Mouse (Mus musculus) midbrain, postnatal 0 days (tissue): ENCODE results near the gene Nfatc3. TPM values are rescaled to one million over a fixed set of nuclear protein-coding genes. Genes with fewer than 3 reads are reported as not detected.

Experiments
- ATAC-seq: fragments of 200-750 bp; cut with Nextera tagmentation; 2 replicates; pipeline ENCODE4 v1.8.0; 2017; ENCODE audit warnings: moderate number of reproducible peaks, mild to moderate bottlenecking, moderate TSS enrichment, moderate library complexity; ENCODE audit not compliant: low FRiP score
- DNase-seq: peaks from one replicate; pipeline ENCODE4 v3.0.0-alpha.2; 2015; ENCODE audit warnings: low spot score
- H3K27ac ChIP-seq: fragments of 300-500 bp; sonication (generic); 2 replicates; pipeline ENCODE4 v1.5.1; 2014; ENCODE audit warnings: low read depth, mild to moderate bottlenecking, low read length, mixed read lengths
- H3K27me3 ChIP-seq: fragments of 300-500 bp; sonication (generic); 2 replicates; pipeline ENCODE4 v1.6.1; 2014; ENCODE audit warnings: low read length, control low read depth, mixed read lengths; ENCODE audit not compliant: insufficient read depth
- H3K36me3 ChIP-seq: fragments of 300-500 bp; sonication (generic); 2 replicates; pipeline ENCODE4 v1.6.1; 2014; ENCODE audit warnings: low read length, control low read depth, mixed read lengths; ENCODE audit not compliant: insufficient read depth
- H3K4me1 ChIP-seq: fragments of 300-500 bp; sonication (generic); 2 replicates; pipeline ENCODE4 v1.6.1; 2014; ENCODE audit warnings: mild to moderate bottlenecking, control low read depth, antibody characterized with exemption, low read length, mixed read lengths; ENCODE audit not compliant: insufficient read depth
- H3K4me2 ChIP-seq: fragments of 300-500 bp; sonication (generic); 2 replicates; pipeline ENCODE4 v1.6.1; 2014; ENCODE audit warnings: low read depth, mild to moderate bottlenecking, low read length, mixed read lengths; ENCODE audit not compliant: poor library complexity, severe bottlenecking
- H3K4me3 ChIP-seq: fragments of 300-500 bp; sonication (generic); 2 replicates; pipeline ENCODE4 v1.5.1; 2014; ENCODE audit warnings: low read depth, mild to moderate bottlenecking, low read length, moderate library complexity
- H3K9ac ChIP-seq: fragments of 300-500 bp; sonication (generic); replicated peaks from 2 replicates; pipeline ENCODE4 v1.6.1; 2014; ENCODE audit warnings: mild to moderate bottlenecking, low read length, moderate library complexity, mixed read lengths; ENCODE audit not compliant: poor library complexity, severe bottlenecking
- H3K9me3 ChIP-seq: fragments of 300-500 bp; sonication (generic); 2 replicates; pipeline ENCODE4 v1.6.1; 2016; ENCODE audit warnings: low read length, control low read depth
- CTCF ChIP-seq: IDR thresholded peaks from 2 replicates; pipeline ENCODE4 v1.5.1; 2016; ENCODE audit warnings: antibody characterized with exemption, mild to moderate bottlenecking
- WGBS: fragments of 180-500 bp; shearing (Covaris S2); extraction: QIAGEN DNeasy Blood & Tissue Kit; methylation state at CpG from one replicate; pipeline ENCODE4 v1.1.7; 2014; 5-methylcytosine and 5-hydroxymethylcytosine counted together
- polyA plus RNA-seq: library from polyadenylated mRNA; unstranded; fragments of >200 nt; fragmentation: Nextera tagmentation; extraction: Ambion mirVana; gene quantifications from 2 replicates; pipeline ENCODE4 v1.2.1, GENCODE M21; 2015
- total RNA-seq: library from RNA; depleted of rRNA; stranded (reverse); fragments of >200 nt; gene quantifications from 2 replicates; pipeline ENCODE4 v1.2.3, GENCODE M21; 2014

The Nfatc3 gene
- total and polyA plus RNA-seq, 2 experiments from 2014 or later, result 2.7 to 18.0 TPM

DNA sequence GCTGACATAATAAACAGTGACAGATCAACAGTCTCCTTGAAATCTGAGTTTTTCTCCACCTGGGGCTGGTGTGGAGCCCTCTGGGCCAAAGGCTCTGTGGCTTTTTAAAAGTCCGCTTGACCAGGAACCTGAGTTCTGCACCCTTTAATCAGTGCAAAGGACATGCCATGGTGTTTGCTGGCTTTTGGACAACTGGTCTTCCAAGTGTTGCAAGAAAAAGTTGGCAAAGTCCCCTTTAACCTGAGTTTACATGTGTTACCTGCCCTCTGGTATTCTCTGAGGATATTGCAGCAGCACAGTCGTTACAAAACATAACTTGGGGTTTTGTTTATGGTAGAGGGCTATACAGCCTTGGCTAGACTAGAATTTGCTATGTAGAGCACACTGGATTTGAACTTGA, 71.9 kb downstream of the Nfatc3 start:
- H3K4me3 ChIP-seq, result no peak overlapping the region
- peaks cover 17% of the 10 kb centered on the region for H3K36me3 ChIP-seq
- DNase-seq (no peak), ATAC-seq (no peak)
- 92% methylated on average over 2 of the region's 2 CpGs for WGBS
- H3K27me3 ChIP-seq, result peaks cover 16% of the 10 kb centered on the region
- no peak overlapping the region for H3K4me2 ChIP-seq
- no peak overlapping the region for H3K9ac ChIP-seq
- no peak for TF ChIP-seq CTCF
- no peak overlapping the region for H3K27ac ChIP-seq
- 0 out of 2 replicates have a peak, but pooled peaks cover 1% of the 10 kb centered on the region for H3K4me1 ChIP-seq
- H3K9me3 ChIP-seq, result no peaks in the 10 kb centered on the region

DNA sequence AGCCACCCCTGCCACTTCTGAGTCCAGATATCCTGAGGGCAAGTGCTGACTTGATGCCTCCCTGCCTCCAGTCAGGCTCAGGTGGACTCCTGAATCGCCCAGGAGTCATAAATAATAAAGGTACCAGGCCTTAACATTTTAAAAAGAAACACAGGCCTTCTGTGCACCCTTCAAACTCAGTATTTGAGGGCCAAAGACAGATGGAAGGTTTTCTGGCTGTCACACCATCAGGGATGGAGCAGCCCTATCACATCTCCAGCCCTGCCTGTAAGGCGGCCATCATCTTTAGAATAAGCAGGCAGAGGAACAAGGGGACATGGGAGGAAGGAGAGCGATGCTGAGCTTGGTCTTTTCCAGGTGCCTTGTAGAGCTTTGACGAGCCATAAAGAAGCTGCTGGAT, 72.4 kb downstream of the Nfatc3 start:
- WGBS, result 95% methylated on average over 4 of the region's 4 CpGs
- Histone ChIP-seq H3K4me1 (peaks cover 4% of the 10 kb centered on the region; the same call in 1 of the 2 replicates), H3K9ac (no peak overlapping the region), H3K27ac (no peak overlapping the region), H3K27me3 (peaks cover 22% of the 10 kb centered on the region), H3K4me3 (no peak overlapping the region), H3K4me2 (no peak overlapping the region), H3K9me3 (no peaks in the 10 kb centered on the region), H3K36me3 (peaks cover 17% of the 10 kb centered on the region)
- DNase-seq, result no peak
- no peak for TF ChIP-seq CTCF
- ATAC-seq, result no peak

- H3K27me3 ChIP-seq, result peaks cover 28% of the 10 kb centered on the region
- ATAC-seq, result no peak
- H3K27ac ChIP-seq, result no peak overlapping the region
- H3K9me3 ChIP-seq, result no peaks in the 10 kb centered on the region
- peaks cover 9% of the 10 kb centered on the region; the same call in 1 of the 2 replicates for H3K4me1 ChIP-seq
- DNase-seq, result no peak
- WGBS, result 91% methylated on average over 7 of the region's 7 CpGs
- no peak overlapping the region for H3K4me2 ChIP-seq
- H3K4me3 ChIP-seq, result no peak overlapping the region
- TF ChIP-seq CTCF, result no peak
- H3K36me3 ChIP-seq, result peaks cover 17% of the 10 kb centered on the region
- H3K9ac ChIP-seq, result no peak overlapping the region
Observed at GRCm38 (mm10) chr8:106131488-106132222, 73.0 kb downstream of the Nfatc3 start.

- Histone ChIP-seq H3K9me3 (no peaks in the 10 kb centered on the region), H3K27me3 (peaks cover 35% of the 10 kb centered on the region), H3K4me3 (no peak overlapping the region), H3K27ac (no peak overlapping the region), H3K36me3 (peaks cover 17% of the 10 kb centered on the region), H3K9ac (no peak overlapping the region), H3K4me2 (no peak overlapping the region), H3K4me1 (peaks cover 16% of the 10 kb centered on the region; the same call in 1 of the 2 replicates)
- 93% methylated on average over 11 of the region's 11 CpGs for WGBS
- DNase-seq, result no peak
- no peak for ATAC-seq
- no peak for TF ChIP-seq CTCF
Observed at GRCm38 (mm10) chr8:106132356-106132755, 73.7 kb downstream of the Nfatc3 start.

GRCm38 (mm10) chr8:106133526-106133925, 74.9 kb downstream of the Nfatc3 start:
- no peak overlapping the region for H3K27ac ChIP-seq
- peaks cover 20% of the 10 kb centered on the region; the same call in 1 of the 2 replicates for H3K4me1 ChIP-seq
- no peak overlapping the region for H3K9ac ChIP-seq
- DNase-seq (no peak), ATAC-seq (no peak)
- H3K4me3 ChIP-seq, result no peak overlapping the region
- no peaks in the 10 kb centered on the region for H3K9me3 ChIP-seq
- no peak overlapping the region for H3K4me2 ChIP-seq
- WGBS, result 75% methylated on average over 13 of the region's 13 CpGs
- peaks cover 41% of the 10 kb centered on the region for H3K27me3 ChIP-seq
- TF ChIP-seq CTCF, result no peak
- H3K36me3 ChIP-seq, result peaks cover 17% of the 10 kb centered on the region

DNA sequence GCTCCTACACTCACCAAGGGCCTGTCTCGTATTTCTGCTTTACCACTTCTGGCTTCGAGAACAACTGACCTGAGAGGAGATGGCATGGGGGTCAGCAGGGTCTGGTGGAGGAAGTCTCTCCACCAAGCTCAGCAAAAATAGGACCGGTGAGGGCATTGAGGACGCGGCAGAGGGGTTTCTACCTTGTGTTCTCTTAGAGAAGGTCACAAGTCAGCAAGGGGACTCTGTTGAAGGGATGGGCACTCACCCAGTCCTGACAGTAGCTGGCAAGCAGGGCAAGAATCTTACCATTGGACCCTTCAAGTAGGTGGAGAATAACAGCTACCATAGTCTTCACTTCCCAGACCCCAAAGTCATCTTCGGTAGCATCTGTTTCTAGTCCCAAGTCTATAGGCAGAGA, 75.3 kb downstream of the Nfatc3 start:
- Histone ChIP-seq H3K9ac (no peak overlapping the region), H3K4me2 (no peak overlapping the region), H3K27ac (no peak overlapping the region), H3K27me3 (peaks cover 41% of the 10 kb centered on the region), H3K9me3 (no peaks in the 10 kb centered on the region), H3K4me1 (peaks cover 20% of the 10 kb centered on the region; the same call in 1 of the 2 replicates), H3K36me3 (peaks cover 14% of the 10 kb centered on the region), H3K4me3 (no peak overlapping the region)
- WGBS, result 79% methylated on average over 6 of the region's 6 CpGs
- ATAC-seq, result no peak
- TF ChIP-seq CTCF, result no peak
- no peak for DNase-seq
